ENCODE assay signal across 8 mouse cellular contexts in genomic region chr1:164275455-164275954, GRCm38 (mm10). TPM values are rescaled to one million over a fixed set of nuclear protein-coding genes. Genes with fewer than 3 reads are reported as not detected.
DNase-seq lines count a peak whose midpoint lies in the region; ATAC-seq and TF ChIP-seq lines count a peak whose summit lies in the region.

Gene Ccdc181 (plus strand): TSS chr1:164275585.

- ATAC-seq in Patski = peak; percentile 97
- ATAC-seq in hindbrain, embryonic 14.5 days (ENCODE audit: low FRiP score) = peak; percentile 99

- WGBS in hindbrain, embryonic 14.5 days = 0% methylated on average over 31 of the region's 31 CpGs

- peaks cover 4% of the 10 kb centered on the region; the same call in 1 of the 2 replicates for H3K36me3 ChIP-seq in hindbrain, embryonic 14.5 days (replicated peaks; ENCODE audit: control insufficient read depth, insufficient read depth)

- no peaks in the 10 kb centered on the region for H3K9me3 ChIP-seq in hindbrain, embryonic 14.5 days (ENCODE audit: control insufficient read depth, low read length)

- in situ Hi-C loops in Patski (cut with MboI; ENCODE audit: low pct_unique_long_range_greater_than_20kb) = no loop called here

- TF ChIP-seq CTCF in Patski (IDR thresholded peaks at IDR 0.05) = no peak

- H3K9ac ChIP-seq in hindbrain, embryonic 14.5 days = peak within 1 kb of the TSS; percentile 58

- peak; percentile 69 for DNase-seq in Patski (ENCODE audit: low read depth, low spot score)
- peak; percentile 95 to 96 for DNase-seq in cerebellum, postnatal 14 days
- DNase-seq in frontal cortex, postnatal 14 days (ENCODE audit: low spot score in 2 of 2) = peak; percentile 88 to 91
- peak; percentile 92 for DNase-seq in hindbrain, embryonic 14.5 days (ENCODE audit: low spot score)
- DNase-seq in layer of hippocampus, postnatal 36 days = peak; percentile 89 to 94
- peak; percentile 97 for DNase-seq in lung, postnatal 36 days
- peak; percentile 97 for DNase-seq in retina, postnatal 1 day
- peak; percentile 88 to 89 for DNase-seq in urinary bladder, adult 18-20 months (ENCODE audit: low spot score in 2 of 2)

- no peaks in the 10 kb centered on the region for H3K27me3 ChIP-seq in Patski
- H3K27me3 ChIP-seq in hindbrain, embryonic 14.5 days (ENCODE audit: control insufficient read depth, insufficient read depth, low read length) = no peaks in the 10 kb centered on the region

- CTCF ChIA-PET in Patski (lab: Charles Lee) = interaction anchor here (1.3 to 1.8 kb wide), 3 partner anchors 15 to 20 kb away, joined by 4 to 6 read pairs (median 5); no protein-coding TSS in a partner anchor

- POLR2A ChIA-PET in Patski (lab: Charles Lee) = no interaction called here

- peak within 1 kb of the TSS; percentile 51 for H3K4me2 ChIP-seq in hindbrain, embryonic 14.5 days (replicated peaks)

- H3K4me3 ChIP-seq in hindbrain, embryonic 14.5 days (replicated peaks; ENCODE audit: low read length) = peak within 1 kb of the TSS; percentile 40

- H3K27ac ChIP-seq in hindbrain, embryonic 14.5 days = peak within 1 kb of the TSS; percentile 43

- no peaks in the 10 kb centered on the region for H3K4me1 ChIP-seq in hindbrain, embryonic 14.5 days (replicated peaks; ENCODE audit: control insufficient read depth, insufficient read depth, low read length)

RNA-seq across cellular contexts. Expression of gene Ccdc181, which starts in this region (rescaled TPM):
- 36.0 TPM for polyA plus RNA-seq in Patski (2021)
- 23.4 and 24.5 TPM in 2 replicates for polyA plus RNA-seq in hindbrain, embryonic 14.5 days (2014; fragmentation: Nextera tagmentation; extraction: Ambion mirVana)
- total RNA-seq in layer of hippocampus, postnatal 36 days (2021) = 10 to 100 TPM; 21.1 to 21.8 TPM

Comparison
In these comparisons a context has a peak if more than half of its experiments do, and no peak if none do; other contexts are left out.
1. Peak in every context shown above with its lines: DNase-seq, ATAC-seq, H3K4me3 ChIP-seq and H3K27ac ChIP-seq.